Mouse (Mus musculus): ENCODE measurements around the gene Snrnp70.

The Snrnp70 gene

DNA sequence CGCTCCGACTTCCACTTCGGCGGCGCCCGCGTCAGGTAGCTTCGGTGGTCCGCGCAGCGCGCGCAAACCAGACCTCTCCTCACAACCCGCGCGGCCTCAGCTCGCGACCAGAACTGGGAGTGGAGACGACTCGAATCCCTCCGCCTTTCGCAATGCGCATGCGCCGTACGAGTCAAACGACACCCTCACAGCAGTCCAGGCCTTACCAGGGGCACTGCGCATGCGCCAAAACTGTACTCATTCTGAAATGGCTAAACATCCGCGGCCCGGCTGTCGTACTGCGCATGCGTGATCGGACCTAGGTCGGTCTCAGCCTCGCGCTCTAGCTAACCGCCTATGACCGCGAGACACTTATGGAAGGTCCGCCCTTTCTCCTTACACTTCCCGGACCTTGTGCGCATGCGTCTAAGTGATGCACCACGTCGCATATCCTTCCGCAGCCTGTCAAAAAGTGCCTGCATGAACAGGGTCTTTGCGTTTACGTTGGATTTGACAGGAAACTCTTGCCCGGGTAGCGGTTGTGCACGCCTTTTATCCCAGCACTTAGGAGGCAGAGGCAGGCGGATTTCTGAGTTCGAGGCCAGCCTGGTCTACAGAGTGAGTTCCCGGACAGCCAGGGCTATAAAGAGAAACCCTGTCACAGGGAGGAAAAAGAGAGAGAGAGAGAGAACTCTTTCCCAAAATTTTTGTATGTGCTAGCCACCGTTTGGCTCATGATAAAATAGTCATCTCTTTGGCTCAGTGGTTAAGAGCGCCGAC, at the start of gene Snrnp70:
Gene Snrnp70, minus strand, starts transcription at position 165 of the 759 bp plus-strand sequence.
- DNase-seq (ENCODE audit: low spot score in 2 of 2), result peak; percentile 100

- DNase-seq (ENCODE audit: low spot score in 2 of 2), result no peak
These were observed 48.2 kb upstream of the Snrnp70 start for GRCm38 (mm10) chr7:45443526-45444420.

DNA sequence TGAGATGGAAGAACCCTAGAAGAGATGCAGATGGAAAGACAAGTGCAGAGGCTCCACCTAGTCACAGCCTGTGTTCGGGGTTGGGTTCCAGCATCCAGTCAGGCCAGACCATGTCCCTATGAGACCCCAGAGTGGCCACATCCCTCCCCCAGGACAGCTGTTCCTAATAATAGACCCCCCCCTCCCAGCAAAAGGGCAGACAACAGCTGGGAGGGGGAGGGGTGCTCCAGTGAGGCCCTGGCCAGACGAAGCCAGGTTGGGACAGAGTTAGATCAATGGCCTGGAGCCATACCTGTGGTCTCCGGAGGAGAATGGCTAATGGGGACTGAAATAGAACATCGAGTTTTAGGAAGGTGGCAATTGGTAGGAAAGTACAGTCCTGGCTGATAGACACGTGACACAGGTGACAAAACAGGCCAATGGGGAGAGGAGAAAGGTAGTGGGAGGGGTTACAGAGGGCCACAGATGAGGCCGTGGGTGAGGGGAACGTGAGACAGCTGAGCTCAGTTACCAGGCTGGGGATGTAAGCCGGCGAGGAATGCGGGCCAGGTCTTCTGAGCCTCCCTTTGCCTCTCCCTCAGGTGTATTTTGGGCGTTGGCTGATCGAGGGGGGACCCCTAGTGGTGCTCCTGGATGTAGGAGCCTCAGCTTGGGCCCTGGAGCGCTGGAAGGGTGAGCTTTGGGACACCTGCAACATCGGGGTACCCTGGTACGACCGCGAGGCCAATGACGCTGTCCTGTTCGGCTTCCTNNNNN, 42.2 kb upstream of the Snrnp70 start, which contains the start of gene Ruvbl2:
Gene Ruvbl2, minus strand, starts transcription at position 576 of the 756 bp plus-strand sequence.
- DNase-seq (ENCODE audit: low spot score in 2 of 2), result no peak

GRCm38 (mm10) chr7:45437046-45437445, 41.5 kb upstream of the Snrnp70 start:
- DNase-seq (ENCODE audit: low spot score in 2 of 2), result no peak

DNA sequence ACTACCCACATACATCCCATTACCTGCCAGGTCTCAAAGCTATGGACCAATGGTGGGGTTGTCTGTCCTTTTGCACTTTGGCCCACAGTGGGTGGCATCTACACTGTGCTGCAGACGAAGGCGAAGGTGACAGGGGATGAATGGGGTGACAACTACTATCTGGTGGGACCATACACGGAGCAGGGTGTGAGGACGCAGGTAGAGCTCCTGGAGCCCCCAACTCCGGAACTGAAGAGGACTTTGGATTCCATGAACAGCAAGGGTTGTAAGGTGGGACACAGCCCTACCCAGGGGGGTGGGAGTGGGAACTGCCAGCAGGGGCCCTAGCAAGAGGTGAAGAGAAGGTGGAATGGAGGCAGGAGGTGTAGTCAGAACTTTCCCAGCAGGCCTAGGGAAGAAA, 40.9 kb upstream of the Snrnp70 start:
- no peak for DNase-seq (ENCODE audit: low spot score in 2 of 2)

- DNase-seq (ENCODE audit: low spot score in 2 of 2), result peak in 1 of 2 experiments; percentile 16
These were observed 39.5 kb upstream of the Snrnp70 start for GRCm38 (mm10) chr7:45435038-45435437.

- DNase-seq (ENCODE audit: low spot score in 2 of 2), result peak; percentile 100
These were observed 38.9 kb upstream of the Snrnp70 start, which contains the start of gene Gys1 for GRCm38 (mm10) chr7:45434203-45435015. TSS of gene Gys1 (plus strand) at chr7:45434844.

GRCm38 (mm10) chr7:45433835-45434202, 38.3 kb upstream of the Snrnp70 start:
- no peak for DNase-seq (ENCODE audit: low spot score in 2 of 2)

- no peak for DNase-seq (ENCODE audit: low spot score in 2 of 2)
These were observed 31.0 kb upstream of the Snrnp70 start for GRCm38 (mm10) chr7:45426556-45426955.

GRCm38 (mm10) chr7:45421194-45421593, 25.7 kb upstream of the Snrnp70 start:
- DNase-seq (ENCODE audit: low spot score in 2 of 2), result no peak

- DNase-seq (ENCODE audit: low spot score in 2 of 2), result no peak
These were observed 25.0 kb upstream of the Snrnp70 start, which contains the start of gene Lhb for GRCm38 (mm10) chr7:45420615-45420919. TSS of gene Lhb (plus strand) at chr7:45420820.

- no peak for DNase-seq (ENCODE audit: low spot score in 2 of 2)
These were observed 24.5 kb upstream of the Snrnp70 start for GRCm38 (mm10) chr7:45419859-45420614.

GRCm38 (mm10) chr7:45417962-45418492, 22.5 kb upstream of the Snrnp70 start:
- DNase-seq (ENCODE audit: low spot score in 2 of 2), result no peak

DNA sequence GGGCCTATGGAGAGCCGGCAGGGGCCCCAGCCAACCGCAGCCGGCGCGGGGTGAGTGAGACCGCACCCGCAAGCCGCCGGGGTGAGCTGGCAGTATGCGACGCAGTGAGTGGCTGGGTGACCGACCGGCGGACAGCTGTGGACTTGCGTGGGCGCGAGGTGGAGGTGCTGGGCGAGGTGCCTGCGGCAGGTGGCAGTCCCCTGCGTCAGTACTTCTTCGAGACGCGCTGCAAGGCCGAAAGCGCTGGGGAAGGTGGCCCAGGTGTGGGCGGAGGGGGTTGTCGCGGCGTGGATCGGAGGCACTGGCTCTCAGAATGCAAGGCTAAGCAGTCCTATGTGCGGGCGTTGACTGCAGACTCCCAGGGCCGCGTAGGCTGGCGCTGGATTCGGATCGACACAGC, 20.1 kb upstream of the Snrnp70 start:
- DNase-seq (ENCODE audit: low spot score in 2 of 2), result peak; percentile 51 to 52

DNA sequence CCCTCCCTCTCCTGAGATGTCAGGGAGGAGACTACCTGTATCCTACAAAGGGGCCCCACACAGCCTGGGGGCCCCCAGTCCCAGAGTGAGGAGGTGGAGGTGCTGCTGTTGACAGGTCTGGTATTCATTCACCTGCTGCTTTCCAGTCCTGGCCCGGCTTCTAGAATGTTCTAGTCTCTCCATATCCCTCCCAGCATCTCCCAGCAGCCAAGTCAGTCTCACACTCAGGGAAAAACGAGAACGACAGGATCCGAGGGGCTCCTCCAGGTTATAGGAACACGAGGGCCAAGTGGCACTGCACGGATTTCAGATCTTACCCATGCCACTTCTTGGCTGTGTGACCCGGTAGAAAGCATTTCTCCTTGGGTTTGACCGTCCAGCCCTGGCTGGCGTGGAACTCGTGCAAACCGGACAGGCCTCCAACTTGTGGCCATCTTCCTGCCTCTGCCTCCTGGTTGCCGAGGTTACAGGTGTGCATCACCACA, 19.2 kb upstream of the Snrnp70 start:
- no peak for DNase-seq (ENCODE audit: low spot score in 2 of 2)

GRCm38 (mm10) chr7:45413864-45414739, 18.6 kb upstream of the Snrnp70 start:
- DNase-seq (ENCODE audit: low spot score in 2 of 2), result no peak

DNA sequence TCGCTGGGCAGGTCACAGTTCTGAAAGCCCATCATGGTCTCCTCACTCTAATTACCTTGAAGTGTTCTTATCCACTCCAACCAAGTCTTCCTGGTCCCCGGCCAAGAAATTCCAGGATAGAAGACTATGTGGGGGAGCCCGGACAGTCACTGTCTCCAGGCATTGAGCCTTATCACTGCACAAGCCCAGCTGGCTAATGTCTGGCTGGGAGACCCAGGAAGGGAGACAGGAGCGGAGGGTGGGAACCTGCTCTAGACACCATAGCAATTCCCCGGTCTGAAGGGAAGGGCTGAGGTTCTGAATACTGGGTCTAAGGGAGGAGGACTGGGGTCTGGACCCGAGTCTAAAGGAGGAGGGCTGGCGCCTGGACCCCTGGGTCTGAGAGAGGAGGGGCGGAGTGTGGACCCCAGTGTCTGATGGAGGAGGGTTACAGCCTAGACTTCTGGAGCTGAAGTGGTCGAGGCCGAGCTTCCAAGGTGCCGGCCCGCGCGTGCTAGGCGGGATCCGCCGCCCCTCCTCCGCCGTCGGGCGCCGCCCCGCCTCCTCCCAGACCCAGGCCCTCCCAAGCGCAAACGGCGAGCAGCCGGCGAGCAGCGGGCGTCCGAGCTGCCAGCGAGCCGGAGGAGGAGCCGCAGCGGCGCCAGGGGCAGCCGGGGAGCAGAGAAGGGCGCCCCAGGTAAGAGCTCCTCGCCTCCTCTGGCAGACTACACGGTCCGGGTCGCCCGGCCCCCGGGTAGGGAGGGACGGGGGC, 17.7 kb upstream of the Snrnp70 start, which contains the start of gene Ntf5:
Gene Ntf5, plus strand, starts transcription at position 583 of the 751 bp plus-strand sequence.
- no peak for DNase-seq (ENCODE audit: low spot score in 2 of 2)

GRCm38 (mm10) chr7:45412421-45412820, 16.9 kb upstream of the Snrnp70 start:
- no peak for DNase-seq (ENCODE audit: low spot score in 2 of 2)

Measured in right cerebral cortex, adult 2 months (tissue).